Mouse (Mus musculus) adrenal gland, postnatal 10 days (tissue): ENCODE data around the gene Egfem1. TPM values are rescaled to one million over a fixed set of nuclear protein-coding genes. Genes with fewer than 3 reads are reported as not detected.

Experiments used
- DNase-seq: peaks from one replicate; pipeline ENCODE4 v3.0.0; 2021; ENCODE audit warnings: mixed read lengths
- long read RNA-seq, 2 experiments: library from polyadenylated mRNA; stranded (forward); transcript quantifications; one replicate each; pipeline ENCODE4 v2.0.0; 2021
- total RNA-seq, 2 experiments: library from RNA; stranded (reverse); gene quantifications; 2 replicates each; pipeline ENCODE4 v1.2.3; 2021

The Egfem1 gene
- total RNA-seq: under 1 TPM; 0.58 to 0.60 TPM
- long read RNA-seq, experiment 1: 0 reads
- long read RNA-seq, experiment 2: 0 reads

DNA sequence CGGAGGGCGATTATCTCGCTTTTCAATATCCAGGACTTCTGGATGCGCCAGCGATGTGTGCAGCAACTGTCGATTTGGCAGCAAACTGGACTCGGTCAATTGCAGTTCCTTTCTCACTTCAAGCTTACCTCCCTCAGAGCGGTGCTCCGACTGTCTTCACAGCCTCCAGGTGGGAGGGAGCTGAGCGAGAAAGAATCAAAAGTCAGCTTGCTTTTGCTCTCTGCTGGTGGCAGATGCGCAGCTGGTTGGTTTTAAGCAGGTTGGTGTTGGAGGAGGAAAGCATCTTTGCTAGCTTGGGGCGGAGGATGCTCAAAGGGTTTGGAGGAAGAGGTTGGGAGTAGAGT, at the start of gene Egfem1:
Gene Egfem1, plus strand, starts transcription at position 72 of the 344 bp plus-strand sequence.
- DNase-seq: peak; percentile 2

DNA sequence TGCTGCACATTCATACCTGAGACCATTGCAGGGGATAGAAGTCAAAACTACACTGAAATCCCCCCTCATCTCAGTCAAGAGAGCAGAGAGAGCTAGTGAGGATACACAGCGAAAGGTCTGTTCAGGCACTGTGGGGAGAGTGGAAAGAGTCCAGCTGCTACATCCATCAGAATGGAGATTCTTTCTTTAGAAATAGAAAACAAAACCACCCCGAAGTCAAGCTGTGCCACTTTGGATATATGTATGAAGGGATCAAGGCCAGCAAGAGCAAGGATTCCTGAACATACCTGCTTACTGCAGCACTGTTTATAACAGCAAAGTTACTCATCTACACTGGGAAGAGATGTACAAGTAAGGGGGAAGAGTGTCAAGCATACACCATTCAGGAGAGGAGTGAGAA, 48.7 kb upstream of the Egfem1 start:
- no peak for DNase-seq

DNA sequence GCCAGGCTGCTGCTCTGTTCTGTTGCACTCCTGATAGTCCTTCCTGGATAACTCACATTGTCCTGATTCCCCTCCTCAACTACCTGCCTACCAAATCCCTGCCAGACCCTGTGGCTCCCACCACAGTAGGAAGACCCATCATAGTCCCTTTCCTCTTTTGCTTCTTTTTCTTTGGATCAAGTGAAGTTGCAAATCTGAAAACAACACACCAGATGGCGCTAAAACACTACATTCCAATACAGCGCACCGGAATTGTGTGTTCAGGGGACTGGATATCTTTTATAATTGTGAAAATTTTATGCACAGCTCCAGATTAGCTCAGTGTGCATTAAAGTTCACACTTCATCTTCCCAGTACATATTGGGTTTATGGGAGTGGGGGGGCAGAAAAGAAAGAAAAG, 45.7 kb upstream of the Egfem1 start:
- peak; percentile 36 for DNase-seq

DNA sequence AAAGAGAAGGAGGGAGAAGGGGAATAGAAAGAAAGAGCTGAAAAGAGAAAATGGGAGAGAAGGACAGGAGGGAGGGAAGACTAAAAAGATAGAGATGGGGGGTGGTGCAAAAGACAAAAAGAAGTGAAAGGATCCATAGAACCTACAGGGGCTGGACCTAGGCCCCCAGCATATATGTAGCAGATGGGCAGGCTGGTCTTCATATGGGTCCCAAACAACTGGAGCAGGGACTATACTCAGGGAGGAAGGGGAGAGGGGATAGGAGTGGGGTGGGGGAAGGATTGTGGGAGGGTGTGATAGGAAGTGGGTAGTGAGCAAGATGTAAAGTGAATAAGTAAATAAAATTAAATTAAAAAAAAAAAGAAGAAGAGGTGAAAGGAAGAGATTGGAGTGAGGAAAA, 45.2 kb upstream of the Egfem1 start:
- no peak for DNase-seq

DNA sequence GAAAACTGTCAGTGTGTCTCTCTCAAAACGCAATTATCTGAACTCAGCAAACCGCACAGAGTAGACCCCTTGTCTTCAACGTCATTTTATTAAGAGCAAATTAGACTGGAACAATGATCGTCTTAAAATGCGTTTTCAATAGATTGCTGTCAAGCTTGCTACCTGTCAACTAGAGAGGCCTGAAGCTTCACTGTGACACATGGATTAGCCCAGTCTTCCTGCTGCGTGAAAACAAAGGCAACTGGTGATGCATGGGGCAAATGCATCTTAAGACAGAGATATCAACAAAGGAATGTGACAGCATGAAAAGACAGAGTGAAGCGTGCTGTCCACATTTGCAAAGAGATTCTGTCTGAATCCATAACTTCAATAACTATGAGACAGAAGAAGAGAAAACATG, 41.8 kb upstream of the Egfem1 start:
- DNase-seq: no peak

DNA sequence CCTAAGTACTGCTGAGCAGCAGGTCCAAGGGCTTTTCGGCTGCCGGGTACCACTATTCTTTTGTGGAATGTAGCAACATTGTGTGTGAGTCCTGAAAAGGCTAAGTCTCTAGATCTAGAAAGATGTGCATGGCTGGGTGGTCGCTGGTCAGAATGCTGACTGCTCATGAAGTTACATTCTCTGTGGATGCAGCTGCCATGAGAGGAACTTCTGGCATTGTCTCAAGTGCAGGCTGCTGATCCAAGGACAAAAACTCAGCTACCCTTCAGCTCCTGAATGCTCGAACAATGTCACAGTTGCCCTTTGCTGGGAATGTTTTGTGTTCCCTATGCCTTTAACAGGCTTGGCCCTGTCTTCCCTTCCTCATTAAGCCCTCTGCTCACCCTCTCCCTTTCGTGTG, 35.5 kb upstream of the Egfem1 start:
- peak; percentile 9 for DNase-seq

DNA sequence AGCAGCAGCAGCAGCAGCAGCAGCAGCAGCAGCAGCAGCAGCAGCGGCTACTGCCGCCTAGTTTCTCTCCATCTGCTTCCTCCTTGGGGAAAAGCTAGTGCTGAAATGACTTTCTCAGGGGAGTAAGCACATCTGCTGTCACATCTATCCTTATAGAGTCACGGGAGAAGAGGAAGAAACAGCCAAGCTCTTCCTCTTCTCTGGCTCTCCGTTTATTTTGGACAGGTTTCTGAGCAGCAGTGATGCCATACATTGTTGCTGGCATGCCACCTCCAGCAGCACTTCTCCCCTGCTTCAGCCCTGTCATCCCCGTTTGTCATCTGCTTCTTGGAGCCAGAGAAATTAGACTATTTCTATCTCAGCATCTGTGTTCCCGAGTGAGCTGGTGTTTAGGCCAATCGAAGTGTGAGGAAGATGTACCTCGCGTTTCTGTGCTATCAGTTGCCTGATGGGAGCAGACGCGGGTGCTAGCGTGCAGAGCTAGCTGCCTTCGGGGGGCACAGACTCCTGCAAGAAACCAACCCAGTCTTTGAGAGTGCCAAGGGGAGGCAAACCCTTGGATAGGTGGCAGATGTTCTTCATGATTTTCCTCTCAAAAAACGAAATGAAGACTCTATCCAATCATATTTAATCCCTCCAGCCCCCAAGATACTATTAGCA, 34.4 kb upstream of the Egfem1 start:
- no peak for DNase-seq

DNA sequence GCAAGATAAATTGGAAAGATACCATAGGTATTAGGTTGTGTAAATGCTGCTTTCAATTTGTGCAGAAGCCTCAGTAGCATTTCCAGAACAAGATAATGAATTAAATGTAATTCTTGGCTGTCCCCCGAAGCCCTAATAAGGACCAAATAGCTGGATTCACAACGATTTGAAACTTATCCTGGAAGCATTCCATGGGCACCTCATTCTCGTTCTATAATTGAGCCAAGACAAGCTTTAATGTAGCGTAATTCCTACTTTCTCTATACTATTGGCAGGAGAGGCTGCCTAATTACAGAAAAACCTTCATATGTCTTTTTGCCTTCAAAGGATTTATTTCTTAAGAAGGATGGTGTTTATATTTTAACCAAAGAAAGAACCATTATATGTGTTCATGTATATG, 18.7 kb upstream of the Egfem1 start:
- DNase-seq: no peak

DNA sequence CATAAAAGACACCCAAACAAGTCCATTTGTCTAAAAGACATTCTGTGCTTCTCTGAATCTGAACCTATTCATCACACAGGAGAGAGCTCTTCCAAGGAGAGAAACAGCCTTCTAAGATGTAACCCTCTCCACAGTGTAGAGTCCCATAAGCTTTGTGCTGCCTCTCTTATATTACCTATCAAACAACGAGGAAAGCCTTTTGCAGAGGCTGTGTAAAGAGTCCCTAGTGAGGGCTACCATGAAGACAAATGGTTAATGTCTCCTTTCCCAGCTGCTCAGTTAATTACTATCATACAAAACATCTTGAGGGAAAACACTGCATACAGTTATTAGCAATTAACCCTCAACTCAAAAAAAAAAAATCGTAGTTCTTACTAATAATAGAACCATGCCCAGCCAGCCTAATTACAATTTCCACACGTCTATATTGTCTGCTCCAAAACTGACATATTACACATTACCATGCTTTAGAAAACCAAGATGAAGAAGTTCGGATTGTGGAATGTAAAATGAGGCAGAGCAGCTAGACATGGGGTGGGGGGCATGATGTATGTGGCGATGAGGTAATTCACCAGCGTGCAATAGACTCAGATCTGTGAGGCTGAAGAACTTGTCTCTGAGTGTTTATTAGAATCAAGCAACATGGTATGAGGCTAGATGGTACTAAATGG, 13.3 kb upstream of the Egfem1 start:
- no peak for DNase-seq

DNA sequence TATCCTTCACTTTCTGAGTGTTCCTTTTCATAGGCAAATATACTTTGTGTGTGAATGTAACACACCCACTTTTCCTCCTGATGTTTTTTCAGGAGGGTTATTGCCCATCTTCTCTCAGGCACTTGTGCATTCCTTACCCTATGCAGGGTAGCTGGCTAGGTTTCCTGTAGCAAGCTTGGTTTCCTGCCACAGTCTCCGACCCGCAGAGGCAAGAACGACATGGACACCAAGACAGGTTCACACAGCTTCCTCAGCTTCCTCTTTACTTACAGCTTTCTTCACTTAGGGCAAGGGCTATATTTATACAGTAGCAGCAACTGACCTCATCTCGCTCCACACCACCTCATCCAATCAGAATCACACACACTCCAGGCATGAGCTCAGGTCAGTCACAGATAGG, 10.5 kb upstream of the Egfem1 start:
- no peak for DNase-seq

DNA sequence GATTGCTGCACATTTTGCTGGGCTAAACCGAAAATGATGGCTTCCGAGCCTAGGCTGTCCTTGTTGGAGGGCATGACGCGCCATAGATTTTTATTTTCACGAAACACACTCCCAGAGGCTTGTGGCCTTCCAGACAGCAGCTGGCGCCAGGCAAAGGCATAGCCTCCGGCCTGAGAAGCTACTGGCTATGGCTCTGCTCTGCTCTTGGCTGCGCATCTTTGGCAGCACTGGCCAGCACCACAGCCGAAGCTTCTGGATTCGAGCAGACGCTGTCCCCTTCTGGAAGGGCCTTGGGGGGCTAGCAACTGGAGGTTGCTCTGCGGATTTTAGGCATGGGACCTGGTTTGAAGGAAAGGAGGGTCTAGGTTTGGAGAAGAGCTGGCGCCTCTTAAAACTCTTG, 306 bp upstream of the Egfem1 start:
- DNase-seq: peak; percentile 6

DNA sequence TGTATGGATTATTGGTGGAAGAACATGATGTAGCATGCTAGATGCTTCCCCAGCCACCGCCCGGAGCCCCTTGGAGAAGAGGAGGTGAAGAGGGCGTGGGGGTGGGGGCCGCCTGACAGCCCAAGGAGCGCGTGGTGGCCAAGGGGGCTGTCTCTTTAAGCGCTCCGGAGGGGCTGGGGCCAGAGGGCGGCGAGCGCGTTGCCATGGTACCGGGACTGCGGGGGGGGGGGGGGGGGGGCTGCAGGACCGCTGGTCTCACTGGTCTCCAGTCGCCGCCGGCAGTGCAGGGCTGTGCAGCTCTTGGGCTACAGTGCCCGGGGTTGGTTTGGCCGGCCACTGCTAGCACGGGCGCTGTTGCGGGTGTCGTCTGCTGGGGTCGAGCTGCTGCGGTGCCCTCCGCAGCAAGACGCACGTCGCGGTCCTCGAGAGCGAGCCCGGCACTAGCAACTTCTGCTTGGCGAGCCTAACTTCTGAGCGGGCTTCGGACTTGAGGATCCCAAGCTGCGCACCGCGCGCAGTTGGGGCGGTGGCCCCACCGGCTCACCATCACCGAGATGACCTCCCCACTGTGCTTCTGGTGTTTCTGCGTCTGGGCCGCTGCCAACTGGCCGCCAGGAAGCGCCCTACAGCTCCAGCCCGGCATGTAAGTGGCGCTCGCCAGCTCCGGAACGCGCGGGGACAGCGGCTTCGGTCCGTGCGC, 623 bp downstream of the Egfem1 start:
- DNase-seq: peak; percentile 34

DNA sequence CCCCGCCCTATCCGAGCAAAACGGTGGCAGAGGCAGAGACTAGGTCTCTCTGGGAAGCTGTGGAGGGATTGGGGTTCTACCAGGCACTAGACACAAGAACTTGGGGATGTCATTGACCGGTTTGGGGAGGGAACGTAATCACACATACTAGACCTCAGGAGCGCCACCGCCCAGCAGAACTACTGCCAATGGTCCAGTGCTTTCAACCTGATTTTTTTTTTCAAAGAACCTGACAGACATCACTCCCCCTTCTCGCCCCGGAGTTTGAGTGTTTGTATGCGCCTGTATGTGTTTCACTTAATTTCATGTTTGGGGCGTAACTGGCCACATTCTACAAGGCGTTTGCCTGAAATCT, 1.1 kb downstream of the Egfem1 start:
- no peak for DNase-seq

DNA sequence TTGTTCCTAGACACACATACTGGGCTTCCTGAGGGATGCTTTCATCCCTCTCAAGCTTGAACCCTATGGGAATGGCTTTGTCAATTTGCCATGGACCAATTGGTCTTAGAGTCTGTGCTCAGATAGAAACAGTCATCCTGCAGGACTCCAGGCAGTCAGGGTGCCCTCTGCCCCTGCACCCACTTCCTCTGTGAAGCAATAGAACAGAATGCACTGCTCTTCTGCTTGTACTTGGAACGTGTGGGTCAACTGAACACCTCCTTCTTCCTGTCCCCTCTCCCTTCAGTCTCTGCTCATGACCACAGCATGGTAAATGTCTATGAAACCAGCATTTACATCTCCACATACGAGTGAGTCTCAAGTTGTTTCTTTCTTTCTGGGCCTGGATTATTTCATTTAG, 16.6 kb downstream of the Egfem1 start:
- DNase-seq: no peak

DNA sequence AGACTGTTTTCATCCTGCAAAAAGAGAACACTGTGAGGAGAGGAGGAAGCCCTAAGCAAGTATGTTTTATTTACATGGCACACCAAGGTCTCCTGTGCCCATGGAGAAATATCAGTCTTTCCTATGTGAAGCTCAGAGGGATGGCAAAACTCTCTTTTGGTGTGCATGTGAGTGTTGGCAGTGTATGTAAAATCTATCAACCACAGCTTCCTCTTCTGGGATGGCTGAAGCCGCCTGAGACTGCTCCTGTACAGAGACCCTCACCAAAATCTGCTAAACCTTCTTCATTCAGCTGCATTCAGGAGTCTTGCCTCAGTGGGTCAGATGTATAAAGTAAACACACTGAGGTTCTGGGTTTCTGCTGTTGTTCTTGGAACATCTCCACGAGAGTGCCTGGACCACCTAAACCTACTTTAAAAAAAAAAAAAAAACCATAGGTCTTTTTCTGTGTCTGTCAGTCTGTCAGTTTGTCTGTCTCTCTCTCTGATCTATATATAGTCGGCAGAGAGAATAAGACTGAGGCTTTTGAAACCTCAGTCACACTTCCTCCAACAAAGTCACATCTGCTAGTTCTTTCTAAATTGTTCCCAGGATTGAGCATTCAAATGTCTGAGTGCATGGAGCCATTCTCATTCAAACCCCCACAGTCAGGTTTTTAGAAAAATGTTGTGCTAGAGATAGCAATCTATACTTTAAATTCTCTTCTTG, 24.3 kb downstream of the Egfem1 start:
- DNase-seq: no peak

DNA sequence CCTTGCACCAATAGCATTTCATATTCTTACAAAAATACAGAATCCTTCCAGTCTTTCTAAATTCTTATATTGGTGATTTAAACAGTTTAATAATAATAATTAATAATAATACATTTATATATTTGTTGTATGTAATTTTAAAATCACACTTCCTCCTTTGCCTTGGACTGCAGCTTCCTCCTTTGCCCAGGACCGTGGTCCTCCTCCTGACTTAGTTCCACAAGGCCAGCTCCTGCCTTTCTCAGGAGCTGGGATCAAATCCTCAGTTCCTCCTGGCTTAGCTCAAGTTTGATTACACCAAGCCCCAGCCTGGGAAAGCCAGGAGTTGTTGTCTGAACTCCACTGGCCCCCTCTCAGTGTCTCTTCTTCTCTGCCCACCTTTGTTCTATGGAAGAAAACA, 25.3 kb downstream of the Egfem1 start:
- DNase-seq: no peak

DNA sequence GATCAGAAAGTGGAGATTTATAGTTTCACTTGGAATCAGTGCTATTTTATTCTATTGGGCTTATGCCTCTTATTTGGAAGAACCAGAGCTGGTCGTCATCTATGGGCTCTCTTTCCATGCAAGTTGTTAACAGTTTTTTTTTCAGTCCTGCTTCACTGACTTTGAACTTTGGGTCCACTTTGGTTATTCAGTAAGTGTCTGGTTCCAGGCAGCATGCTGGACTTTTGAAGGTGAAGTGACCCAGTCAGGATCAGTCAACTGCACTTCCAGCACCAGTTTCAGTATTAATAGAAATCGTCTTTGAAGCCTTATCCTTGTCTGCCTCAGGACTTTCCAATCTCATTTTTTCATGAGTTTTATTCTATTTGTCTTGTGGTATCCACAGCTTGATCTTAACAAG, 28.5 kb downstream of the Egfem1 start:
- DNase-seq: no peak

DNA sequence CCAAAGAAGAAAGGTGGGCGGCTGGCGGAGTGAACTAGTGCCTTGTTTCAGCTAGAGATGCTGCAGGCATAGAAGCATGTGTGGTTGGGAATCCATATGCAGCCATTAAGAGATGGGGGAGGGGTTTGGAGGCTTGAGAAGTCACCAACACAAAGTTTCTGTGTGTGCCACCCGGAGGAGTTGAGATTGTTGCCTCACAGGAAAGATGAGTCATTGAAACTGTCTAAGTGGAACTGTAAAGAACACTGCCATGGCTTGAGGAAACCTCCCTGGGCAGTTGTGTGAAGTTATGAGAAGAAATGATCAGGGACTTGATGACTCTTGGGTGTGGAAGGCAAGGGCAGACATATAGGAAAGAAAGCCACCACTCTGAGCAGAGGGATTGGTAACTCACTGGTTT, 32.7 kb downstream of the Egfem1 start:
- no peak for DNase-seq

DNA sequence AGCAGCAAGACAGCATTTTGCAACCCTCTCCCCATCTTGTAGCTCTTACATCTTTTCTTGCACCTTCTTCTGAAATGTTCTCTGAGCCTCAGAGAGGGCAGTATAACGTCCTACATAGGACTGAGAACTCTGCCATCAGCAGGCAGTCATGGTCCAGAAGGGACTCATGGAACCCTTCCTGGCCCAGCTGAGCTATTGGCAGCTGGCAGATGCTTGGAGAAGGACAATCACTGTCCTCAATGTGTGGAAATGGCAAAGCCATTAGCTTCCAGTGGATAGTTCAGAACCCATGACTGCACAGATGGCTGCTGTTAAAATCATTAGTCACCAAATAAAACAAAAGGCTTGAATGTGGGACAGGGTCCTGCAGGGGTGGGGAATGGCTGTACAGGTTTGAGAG, 35.6 kb downstream of the Egfem1 start:
- no peak for DNase-seq

DNA sequence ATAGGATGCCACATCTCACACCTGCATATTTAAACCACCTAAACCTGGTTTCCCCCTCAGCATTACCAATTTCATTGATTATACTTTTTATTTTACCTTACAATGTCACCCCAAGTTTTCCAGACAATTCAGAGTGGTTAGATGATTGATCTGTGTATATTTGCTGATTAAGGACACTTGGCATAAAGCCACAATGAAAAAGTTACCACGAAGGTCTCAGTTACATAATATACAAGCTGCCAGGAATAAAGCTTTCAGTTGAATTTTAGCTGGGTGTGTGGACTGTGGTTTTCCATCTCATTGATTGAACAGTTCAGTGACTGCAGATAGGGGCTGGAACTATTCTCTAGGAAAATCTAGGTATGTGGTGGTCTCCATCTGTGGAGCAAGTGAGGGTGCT, 40.7 kb downstream of the Egfem1 start:
- no peak for DNase-seq

DNA sequence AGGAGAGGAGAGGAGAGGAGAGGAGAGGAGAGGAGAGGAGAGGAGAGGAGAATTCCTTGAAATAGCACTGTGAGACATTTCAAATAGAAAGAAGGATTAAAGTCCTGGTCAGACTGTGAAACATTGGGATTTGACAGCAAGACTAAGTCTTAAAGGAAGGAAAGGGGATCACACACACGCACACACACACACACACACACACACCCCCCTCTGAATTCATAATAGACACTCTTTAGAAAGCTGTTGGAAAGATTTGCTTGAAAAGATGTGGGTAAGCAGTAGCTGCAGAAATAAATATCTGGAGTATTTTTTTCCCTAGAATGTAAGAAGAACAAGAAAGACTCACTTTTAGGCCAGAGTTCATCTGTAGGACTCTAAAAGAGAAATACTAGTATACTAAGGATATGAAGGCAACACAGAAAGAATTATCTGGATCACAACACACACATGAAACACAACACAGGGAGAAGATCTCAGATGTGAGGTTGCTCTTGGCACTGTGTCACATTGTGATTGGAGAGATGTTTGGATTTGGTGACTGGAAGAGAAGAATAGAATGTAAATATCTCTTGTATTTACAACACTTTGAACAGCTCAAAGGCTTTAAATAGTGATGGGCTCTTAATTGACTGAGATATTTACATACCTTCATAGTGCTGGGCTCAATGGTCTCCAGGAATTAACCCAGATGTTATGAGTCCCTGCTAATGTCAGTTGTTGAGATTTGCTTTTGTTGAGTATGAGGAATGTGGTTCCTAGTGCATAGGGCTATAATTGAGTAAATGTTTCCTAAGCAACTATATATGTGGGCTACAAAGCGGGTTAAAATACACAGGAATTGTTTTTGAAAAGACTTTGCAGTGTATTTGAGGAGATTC, 50.5 kb downstream of the Egfem1 start:
- DNase-seq: no peak

DNA sequence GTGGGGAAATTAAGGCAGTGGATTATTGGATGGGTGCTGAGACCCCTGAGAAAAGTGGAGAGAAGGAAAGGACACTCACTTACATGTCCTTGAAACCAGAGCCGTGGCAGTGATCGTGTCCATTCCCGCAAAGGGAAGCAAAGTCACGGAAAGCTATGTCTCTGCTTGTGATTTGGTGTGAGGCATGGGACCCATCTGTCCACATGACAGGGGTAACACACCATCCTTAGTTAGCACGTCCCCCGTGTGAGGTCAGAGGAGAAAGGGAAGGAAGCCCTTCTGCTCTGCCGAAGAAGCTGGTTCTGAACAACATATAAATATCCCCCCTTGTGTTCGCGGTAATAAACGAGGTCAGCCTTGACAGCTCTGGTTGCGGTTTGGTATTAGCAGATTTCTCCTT, 52.7 kb downstream of the Egfem1 start:
- no peak for DNase-seq
